Mouse (Mus musculus) hindbrain, embryonic 15.5 days (tissue): ENCODE measurements at regions not wholly inside any gene's neighbourhood (a gene's known extent, or its start where the extent isn't known, plus 50 kb on each side); places are given as distances from the start of the nearest gene placed in this dataset.
A peak's percentile ranks its signal among the peaks of the same experiment; 100 is the strongest.
"Not testable (repeated sequence)": the region's sequence is repeated elsewhere in the genome, so short reads cannot be mapped to it uniquely, and the experiment has no call there.

Experiments
- ATAC-seq: fragments of 200-750 bp; cut with Nextera tagmentation; 2 replicates; pipeline ENCODE4 v1.8.0; 2017; ENCODE audit warnings: low read depth, moderate number of reproducible peaks, moderate TSS enrichment; ENCODE audit not compliant: low FRiP score
- H3K27ac ChIP-seq: fragments of 300-500 bp; sonication (generic); replicated peaks from 2 replicates; pipeline ENCODE4 v1.5.1; 2015; ENCODE audit warnings: mild to moderate bottlenecking, inconsistent platforms
- H3K27me3 ChIP-seq: fragments of 300-500 bp; sonication (generic); 2 replicates; pipeline ENCODE4 v1.6.1; 2015; ENCODE audit warnings: control low read depth, inconsistent platforms
- H3K36me3 ChIP-seq: fragments of 300-500 bp; sonication (generic); 2 replicates; pipeline ENCODE4 v1.6.1; 2015; ENCODE audit warnings: control low read depth, inconsistent platforms
- H3K4me1 ChIP-seq: fragments of 300-500 bp; sonication (generic); replicated peaks from 2 replicates; pipeline ENCODE4 v1.6.1; 2015; ENCODE audit warnings: control low read depth, inconsistent platforms
- H3K4me2 ChIP-seq: fragments of 300-500 bp; sonication (generic); 2 replicates; pipeline ENCODE4 v1.6.1; 2015; ENCODE audit warnings: moderate library complexity, mild to moderate bottlenecking, inconsistent platforms
- H3K4me3 ChIP-seq: fragments of 300-500 bp; sonication (generic); 2 replicates; pipeline ENCODE4 v1.5.1; 2015; ENCODE audit warnings: mild to moderate bottlenecking, inconsistent platforms
- H3K9ac ChIP-seq: fragments of 300-500 bp; sonication (generic); 2 replicates; pipeline ENCODE4 v1.6.1; 2015; ENCODE audit warnings: inconsistent platforms
- H3K9me3 ChIP-seq: fragments of 300-500 bp; sonication (generic); 2 replicates; pipeline ENCODE4 v1.6.1; 2016; ENCODE audit warnings: control low read depth, inconsistent platforms
- WGBS: fragments of 180-500 bp; shearing (Covaris S2); methylation state at CpG from one replicate; pipeline ENCODE4 v1.1.7; 2015; 5-methylcytosine and 5-hydroxymethylcytosine counted together

- no peak overlapping the region for H3K4me2 ChIP-seq
- ATAC-seq = 0 out of 2 replicates have a peak, but pooled peaks have one; percentile 54
- no peak overlapping the region for H3K4me3 ChIP-seq
- no peaks in the 10 kb centered on the region for H3K27me3 ChIP-seq
- WGBS = 52% methylated on average over 6 of the region's 6 CpGs
- H3K36me3 ChIP-seq = no peaks in the 10 kb centered on the region
- H3K4me1 ChIP-seq = no peaks in the 10 kb centered on the region
- no peaks in the 10 kb centered on the region for H3K9me3 ChIP-seq
- no peak overlapping the region for H3K9ac ChIP-seq
- no peak overlapping the region for H3K27ac ChIP-seq
Observed at GRCm38 (mm10) chr4:67301020-67301419, 473.6 kb downstream of the Tlr4 start.

- H3K36me3 ChIP-seq = no peaks in the 10 kb centered on the region
- no peaks in the 10 kb centered on the region for H3K4me1 ChIP-seq
- H3K4me2 ChIP-seq = no peak overlapping the region
- H3K9ac ChIP-seq = no peak overlapping the region
- no peaks in the 10 kb centered on the region for H3K9me3 ChIP-seq
- 67% methylated on average over 2 of the region's 2 CpGs for WGBS
- no peaks in the 10 kb centered on the region for H3K27me3 ChIP-seq
- H3K4me3 ChIP-seq = no peak overlapping the region
- no peak for ATAC-seq
- no peak overlapping the region for H3K27ac ChIP-seq
Observed at GRCm38 (mm10) chr4:67301740-67302139, 474.4 kb downstream of the Tlr4 start.

- not testable (repeated sequence) for H3K27me3 ChIP-seq, H3K4me1 ChIP-seq, H3K4me2 ChIP-seq, H3K4me3 ChIP-seq, H3K27ac ChIP-seq, ATAC-seq, H3K9ac ChIP-seq, H3K36me3 ChIP-seq, H3K9me3 ChIP-seq
Observed at GRCm38 (mm10) chr4:67320098-67320497, 492.7 kb downstream of the Tlr4 start.
